Comparison of ENCODE assay signal across 28 mouse cellular contexts in the genomic region with DNA sequence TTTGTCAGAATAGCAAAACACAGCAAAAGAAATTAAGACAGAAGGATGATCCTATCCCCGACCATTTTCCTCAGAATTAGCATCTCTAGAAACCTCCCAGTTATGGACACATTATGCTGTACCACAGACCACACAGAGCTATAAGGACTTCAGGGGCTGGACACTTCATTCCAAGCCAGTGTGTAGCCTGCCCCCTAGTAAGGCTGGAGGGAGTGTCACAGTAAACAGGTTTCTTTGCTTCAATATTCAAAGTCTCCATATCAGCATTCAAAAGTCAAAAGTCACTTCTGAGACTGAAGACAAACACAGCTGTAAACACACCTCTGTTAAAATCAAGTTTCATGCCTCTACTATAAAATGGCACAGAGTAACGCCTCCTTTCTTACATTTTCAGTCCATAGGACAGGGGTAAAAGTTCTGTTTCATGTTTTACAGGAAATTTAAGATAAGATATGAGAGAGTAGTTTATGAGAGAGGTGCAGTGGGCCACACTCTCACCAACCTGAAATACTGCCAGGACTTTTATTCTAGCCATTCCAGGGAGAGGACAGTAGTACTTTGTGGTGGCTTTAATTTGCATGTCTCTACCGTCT.
"Had no signal": no experiment of that assay in that cellular context is flagged by ENCODE, and none has a peak within 500 bp of the region (broad histone marks: within the 10 kb centered on the region; RNA-seq: fewer than 3 reads in every experiment).

No protein-coding gene starts in this region.

- DNase-seq: gastrocnemius, adult 2 months; gastrocnemius, postnatal 10 days; gastrocnemius, postnatal 25 days; heart, adult 2 months; heart, postnatal 14 days; heart, postnatal 4 days; kidney, adult 11 months; kidney, adult 2 months; kidney, adult 9 months; kidney, postnatal 25 days; kidney, postnatal 4 days; liver; liver, embryonic 13.5 days had no signal

- ATAC-seq: hindbrain, embryonic 16.5 days; inflammation-experienced regulatory T-cells, adult 6 months had no signal

- H3K27ac ChIP-seq: gastrocnemius, adult 2 months; heart, adult 2 months; heart, embryonic 13.5 days; heart, embryonic 15.5 days; hindbrain, embryonic 10.5 days; hindbrain, embryonic 12.5 days; hindbrain, embryonic 14.5 days; kidney, embryonic 15.5 days; kidney, postnatal 0 days; layer of hippocampus, adult 2 months; left cerebral cortex, adult 2 months; limb, embryonic 10.5 days; limb, embryonic 12.5 days; liver, embryonic 13.5 days had no signal

- H3K4me1 ChIP-seq: heart, embryonic 13.5 days; heart, embryonic 15.5 days; hindbrain, embryonic 10.5 days; hindbrain, embryonic 12.5 days; kidney, embryonic 15.5 days; limb, embryonic 12.5 days; liver, embryonic 13.5 days had no signal

- H3K4me3 ChIP-seq: gastrocnemius, adult 2 months; heart, adult 2 months; heart, embryonic 13.5 days; heart, embryonic 15.5 days; hindbrain, embryonic 10.5 days; hindbrain, embryonic 12.5 days; kidney, embryonic 15.5 days; layer of hippocampus, adult 2 months; left cerebral cortex, adult 2 months; limb, embryonic 10.5 days; limb, embryonic 12.5 days; liver, embryonic 13.5 days had no signal

- H3K27me3 ChIP-seq: heart, embryonic 13.5 days; heart, embryonic 15.5 days; hindbrain, embryonic 12.5 days; kidney, embryonic 15.5 days; limb, embryonic 12.5 days; liver, embryonic 13.5 days had no signal

- H3K36me3 ChIP-seq: heart, embryonic 13.5 days; heart, embryonic 15.5 days; hindbrain, embryonic 10.5 days; hindbrain, embryonic 12.5 days; kidney, embryonic 15.5 days; limb, embryonic 10.5 days; limb, embryonic 12.5 days; liver, embryonic 13.5 days had no signal

- H3K9me3 ChIP-seq: heart, embryonic 13.5 days; heart, embryonic 15.5 days; hindbrain, embryonic 10.5 days; hindbrain, embryonic 12.5 days; kidney, embryonic 15.5 days; limb, embryonic 10.5 days; limb, embryonic 12.5 days; liver, embryonic 13.5 days had no signal

- H3K9ac ChIP-seq: heart, embryonic 13.5 days; heart, embryonic 15.5 days; hindbrain, embryonic 12.5 days; hindbrain, embryonic 14.5 days; kidney, embryonic 15.5 days; limb, embryonic 12.5 days; liver, embryonic 13.5 days had no signal

- H3K4me2 ChIP-seq: heart, embryonic 11.5 days; heart, embryonic 13.5 days; heart, embryonic 15.5 days; hindbrain, embryonic 12.5 days; hindbrain, embryonic 14.5 days; kidney, embryonic 15.5 days; limb, embryonic 12.5 days; liver, embryonic 11.5 days; liver, embryonic 13.5 days had no signal
